Mouse (Mus musculus) kidney, adult 11 months (tissue): ENCODE results near the gene Hist1h4h.

Experiments
- DNase-seq: peaks from one replicate; pipeline ENCODE4 v3.0.0; 2022

Gene Hist1h4h

GRCm38 (mm10) chr13:23576906-23577639, 46.2 kb downstream of the Hist1h4h start:
- no peak for DNase-seq

DNA sequence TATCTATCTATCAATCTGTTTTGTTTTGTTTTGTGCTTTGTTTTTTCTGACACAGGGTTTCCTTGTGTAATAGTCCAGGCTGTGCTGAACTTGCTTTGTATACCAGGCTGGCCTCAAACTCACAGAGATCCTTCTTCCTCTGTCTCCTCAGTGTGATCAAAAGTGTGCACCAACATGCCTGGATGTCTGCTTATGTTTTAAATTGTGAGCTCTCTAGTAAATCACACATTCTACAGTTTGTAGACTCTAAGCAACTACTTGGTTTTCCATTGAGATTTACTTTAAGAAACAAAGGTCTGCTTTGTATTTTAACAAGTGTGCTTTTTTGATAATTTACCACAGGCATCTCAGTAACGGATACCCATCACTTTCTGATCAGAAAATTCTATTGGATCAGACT, 47.0 kb downstream of the Hist1h4h start:
- no peak for DNase-seq
